Mouse (Mus musculus): ENCODE results near the gene Pnma1. TPM values are rescaled to one million over a fixed set of nuclear protein-coding genes. Genes with fewer than 3 reads are reported as not detected.

Pnma1 gene
- polyA plus RNA-seq, 1 experiment from 2014 or later, result 2.0 TPM

GRCm38 (mm10) chr12:84151911-84152310 is 3.6 kb upstream of the Pnma1 start:
- no peak overlapping the region for H3K9ac ChIP-seq (ENCODE audit: low read length)
- H3K9me3 ChIP-seq (ENCODE audit: control insufficient read depth, low read length), result no peaks in the 10 kb centered on the region
- H3K36me3 ChIP-seq (ENCODE audit: control insufficient read depth, insufficient read depth, low read length), result peaks cover 28% of the 10 kb centered on the region
- 76% methylated on average over 10 of the region's 10 CpGs for WGBS
- H3K4me3 ChIP-seq (ENCODE audit: low read length), result no peak overlapping the region
- ATAC-seq (ENCODE audit: low read depth), result no peak
- H3K4me2 ChIP-seq (ENCODE audit: low read depth, low read length), result no peak overlapping the region
- no peak overlapping the region for H3K27ac ChIP-seq (ENCODE audit: low read length)
- no peaks in the 10 kb centered on the region for H3K27me3 ChIP-seq (ENCODE audit: control insufficient read depth, insufficient read depth, low read depth, low read length)
- H3K4me1 ChIP-seq (replicated peaks; ENCODE audit: control insufficient read depth, insufficient read depth, low read length), result peaks cover 10% of the 10 kb centered on the region

- Histone ChIP-seq H3K36me3 (ENCODE audit: control insufficient read depth, insufficient read depth, low read length) (peaks cover 20% of the 10 kb centered on the region), H3K4me2 (ENCODE audit: low read depth, low read length) (no peak overlapping the region), H3K9ac (ENCODE audit: low read length) (no peak overlapping the region), H3K27me3 (ENCODE audit: control insufficient read depth, insufficient read depth, low read depth, low read length) (no peaks in the 10 kb centered on the region), H3K4me3 (ENCODE audit: low read length) (no peak overlapping the region), H3K4me1 (replicated peaks; ENCODE audit: control insufficient read depth, insufficient read depth, low read length) (peaks cover 10% of the 10 kb centered on the region), H3K9me3 (ENCODE audit: control insufficient read depth, low read length) (no peaks in the 10 kb centered on the region), H3K27ac (ENCODE audit: low read length) (no peak overlapping the region)
- 35% methylated on average over 6 of the region's 6 CpGs for WGBS
- ATAC-seq (ENCODE audit: low read depth), result no peak
Observed at GRCm38 (mm10) chr12:84150976-84151375, 2.7 kb upstream of the Pnma1 start.

- Histone ChIP-seq H3K4me2 (ENCODE audit: low read depth, low read length) (no peak overlapping the region), H3K9ac (ENCODE audit: low read length) (no peak overlapping the region), H3K4me3 (ENCODE audit: low read length) (no peak overlapping the region), H3K9me3 (ENCODE audit: control insufficient read depth, low read length) (no peaks in the 10 kb centered on the region), H3K27ac (ENCODE audit: low read length) (no peak overlapping the region), H3K36me3 (ENCODE audit: control insufficient read depth, insufficient read depth, low read length) (peaks cover 17% of the 10 kb centered on the region), H3K4me1 (replicated peaks; ENCODE audit: control insufficient read depth, insufficient read depth, low read length) (peaks cover 7% of the 10 kb centered on the region), H3K27me3 (ENCODE audit: control insufficient read depth, insufficient read depth, low read depth, low read length) (no peaks in the 10 kb centered on the region)
- WGBS, result 93% methylated on average over 15 of the region's 15 CpGs
- no peak for ATAC-seq (ENCODE audit: low read depth)
Observed at GRCm38 (mm10) chr12:84149971-84150370, 1.7 kb upstream of the Pnma1 start.

GRCm38 (mm10) chr12:84148622-84149012 is 328 bp upstream of the Pnma1 start:
- ATAC-seq (ENCODE audit: low read depth), result no peak
- Histone ChIP-seq H3K4me1 (replicated peaks; ENCODE audit: control insufficient read depth, insufficient read depth, low read length) (peaks cover 7% of the 10 kb centered on the region; the same call in 1 of the 2 replicates), H3K27ac (ENCODE audit: low read length) (no peak overlapping the region), H3K27me3 (ENCODE audit: control insufficient read depth, insufficient read depth, low read depth, low read length) (no peaks in the 10 kb centered on the region), H3K9ac (ENCODE audit: low read length) (no peak overlapping the region), H3K4me2 (ENCODE audit: low read depth, low read length) (peak overlapping the region; percentile 68), H3K9me3 (ENCODE audit: control insufficient read depth, low read length) (no peaks in the 10 kb centered on the region), H3K36me3 (ENCODE audit: control insufficient read depth, insufficient read depth, low read length) (peaks cover 17% of the 10 kb centered on the region), H3K4me3 (ENCODE audit: low read length) (peak overlapping the region; percentile 49)
- WGBS, result 8% methylated on average over 10 of the region's 10 CpGs

GRCm38 (mm10) chr12:84142281-84143050 is 5.8 kb downstream of the Pnma1 start:
- ATAC-seq (ENCODE audit: low read depth), result no peak

GRCm38 (mm10) chr12:84141271-84141670 is 7.0 kb downstream of the Pnma1 start:
- Histone ChIP-seq H3K9me3 (ENCODE audit: control insufficient read depth, low read length) (no peaks in the 10 kb centered on the region), H3K4me2 (ENCODE audit: low read depth, low read length) (no peak overlapping the region), H3K27me3 (ENCODE audit: control insufficient read depth, insufficient read depth, low read depth, low read length) (no peaks in the 10 kb centered on the region), H3K4me3 (ENCODE audit: low read length) (no peak overlapping the region), H3K4me1 (replicated peaks; ENCODE audit: control insufficient read depth, insufficient read depth, low read length) (no peaks in the 10 kb centered on the region), H3K9ac (ENCODE audit: low read length) (no peak overlapping the region), H3K36me3 (ENCODE audit: control insufficient read depth, insufficient read depth, low read length) (no peaks in the 10 kb centered on the region; the same call in 1 of the 2 replicates), H3K27ac (ENCODE audit: low read length) (no peak overlapping the region)
- 71% methylated on average over 4 of the region's 4 CpGs for WGBS
- no peak for ATAC-seq (ENCODE audit: low read depth)

More at GRCm38 (mm10) chr12:84142281-84143050, 5.8 kb downstream of the Pnma1 start:
- H3K9ac ChIP-seq (ENCODE audit: low read length), result no peak overlapping the region
- no peak overlapping the region for H3K4me3 ChIP-seq (ENCODE audit: low read length)
- no peaks in the 10 kb centered on the region; the same call in 1 of the 2 replicates for H3K36me3 ChIP-seq (ENCODE audit: control insufficient read depth, insufficient read depth, low read length)
- H3K9me3 ChIP-seq (ENCODE audit: control insufficient read depth, low read length), result no peaks in the 10 kb centered on the region
- WGBS, result 59% methylated on average over 14 of the region's 14 CpGs
- H3K4me2 ChIP-seq (ENCODE audit: low read depth, low read length), result no peak overlapping the region
- H3K27ac ChIP-seq (ENCODE audit: low read length), result no peak overlapping the region
- no peaks in the 10 kb centered on the region for H3K27me3 ChIP-seq (ENCODE audit: control insufficient read depth, insufficient read depth, low read depth, low read length)
- no peaks in the 10 kb centered on the region for H3K4me1 ChIP-seq (replicated peaks; ENCODE audit: control insufficient read depth, insufficient read depth, low read length)

- Histone ChIP-seq H3K9ac (ENCODE audit: low read length) (no peak overlapping the region), H3K4me3 (ENCODE audit: low read length) (no peak overlapping the region), H3K9me3 (ENCODE audit: control insufficient read depth, low read length) (no peaks in the 10 kb centered on the region), H3K4me2 (ENCODE audit: low read depth, low read length) (no peak overlapping the region), H3K4me1 (replicated peaks; ENCODE audit: control insufficient read depth, insufficient read depth, low read length) (no peaks in the 10 kb centered on the region), H3K36me3 (ENCODE audit: control insufficient read depth, insufficient read depth, low read length) (no peaks in the 10 kb centered on the region; the same call in 1 of the 2 replicates), H3K27ac (ENCODE audit: low read length) (no peak overlapping the region), H3K27me3 (ENCODE audit: control insufficient read depth, insufficient read depth, low read depth, low read length) (no peaks in the 10 kb centered on the region)
- ATAC-seq (ENCODE audit: low read depth), result no peak
- WGBS, result 55% methylated on average over 4 of the region's 4 CpGs
Observed at GRCm38 (mm10) chr12:84140135-84140534, 8.2 kb downstream of the Pnma1 start.

- H3K36me3 ChIP-seq (ENCODE audit: control insufficient read depth, insufficient read depth, low read length), result peaks cover 2% of the 10 kb centered on the region; the same call in 1 of the 2 replicates
- WGBS, result 89% methylated on average over 7 of the region's 7 CpGs
- no peak overlapping the region for H3K4me2 ChIP-seq (ENCODE audit: low read depth, low read length)
- no peaks in the 10 kb centered on the region for H3K4me1 ChIP-seq (replicated peaks; ENCODE audit: control insufficient read depth, insufficient read depth, low read length)
- H3K27ac ChIP-seq (ENCODE audit: low read length), result no peak overlapping the region
- H3K4me3 ChIP-seq (ENCODE audit: low read length), result no peak overlapping the region
- no peak overlapping the region for H3K9ac ChIP-seq (ENCODE audit: low read length)
- no peak for ATAC-seq (ENCODE audit: low read depth)
- H3K27me3 ChIP-seq (ENCODE audit: control insufficient read depth, insufficient read depth, low read depth, low read length), result no peaks in the 10 kb centered on the region
- no peaks in the 10 kb centered on the region for H3K9me3 ChIP-seq (ENCODE audit: control insufficient read depth, low read length)
Observed at GRCm38 (mm10) chr12:84137131-84137530, 11.2 kb downstream of the Pnma1 start.

GRCm38 (mm10) chr12:84132265-84132664 is 16.0 kb downstream of the Pnma1 start:
- Histone ChIP-seq H3K36me3 (ENCODE audit: control insufficient read depth, insufficient read depth, low read length) (peaks cover 8% of the 10 kb centered on the region; the same call in 1 of the 2 replicates), H3K27ac (ENCODE audit: low read length) (no peak overlapping the region), H3K9me3 (ENCODE audit: control insufficient read depth, low read length) (no peaks in the 10 kb centered on the region), H3K4me2 (ENCODE audit: low read depth, low read length) (no peak overlapping the region), H3K4me3 (ENCODE audit: low read length) (no peak overlapping the region), H3K9ac (ENCODE audit: low read length) (no peak overlapping the region), H3K4me1 (replicated peaks; ENCODE audit: control insufficient read depth, insufficient read depth, low read length) (no peaks in the 10 kb centered on the region), H3K27me3 (ENCODE audit: control insufficient read depth, insufficient read depth, low read depth, low read length) (no peaks in the 10 kb centered on the region)
- WGBS, result 52% methylated on average over 3 of the region's 3 CpGs
- ATAC-seq (ENCODE audit: low read depth), result no peak

Data from lung, embryonic 16.5 days (tissue).